Mouse (Mus musculus): ENCODE results near the gene Tsc22d4. TPM values are rescaled to one million over a fixed set of nuclear protein-coding genes. Genes with fewer than 3 reads are reported as not detected.
A peak's percentile ranks its signal among the peaks of the same experiment; 100 is the strongest.
"Not testable (repeated sequence)": the region's sequence is repeated elsewhere in the genome, so short reads cannot be mapped to it uniquely, and the experiment has no call there.

The Tsc22d4 gene
- 100 to 1,000 TPM; 118 to 156 TPM for total RNA-seq (2021)
- long read RNA-seq, experiment 1, transcript Tsc22d4-202 (5 exons, 3,983 nt): major isoform, 80 of 125 reads
- long read RNA-seq, experiment 1, partial matches to known transcripts: 30 of 125 reads
- long read RNA-seq, experiment 1, other reads (novel, unspliced or antisense): 11 of 125 reads
- long read RNA-seq, experiment 2, transcript Tsc22d4-205 (3 exons, 790 nt): minor isoform, 7 of 121 reads
- long read RNA-seq, experiment 2, transcript Tsc22d4-202 (5 exons, 3,983 nt): major isoform, 75 of 121 reads
- long read RNA-seq, experiment 2, partial matches to known transcripts: 25 of 121 reads
- long read RNA-seq, experiment 2, other reads (novel, unspliced or antisense): 10 of 121 reads

GRCm38 (mm10) chr5:137745214-137746171, at the start of gene Tsc22d4:
Gene Tsc22d4, plus strand, starts transcription at chr5:137745730.
- intact Hi-C loops (cut with DNase I; ENCODE audit: low total_unique reads): no loop called here
- DNase-seq: peak; percentile 92

DNA sequence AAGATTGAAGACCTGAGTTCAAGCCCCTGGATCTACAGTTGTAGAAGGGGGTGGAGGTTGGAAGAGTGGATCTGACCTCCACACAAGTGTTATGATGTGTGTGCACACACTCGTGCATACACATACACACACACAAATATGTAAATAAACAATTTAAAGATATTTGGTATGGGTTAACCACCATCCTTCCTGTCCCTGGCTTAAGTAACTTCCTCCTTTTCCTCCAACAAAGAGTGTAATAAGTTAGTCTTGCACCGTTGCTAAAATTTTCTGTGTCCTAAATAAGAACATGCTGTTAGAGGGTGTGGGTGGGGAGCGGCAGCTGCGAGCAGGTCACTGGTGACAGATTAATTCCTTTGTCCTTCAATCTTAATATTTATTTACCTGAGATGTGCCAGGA, 49.6 kb upstream of the Tsc22d4 start:
- intact Hi-C loops (cut with DNase I; ENCODE audit: low total_unique reads): no loop called here
- DNase-seq: no peak

- intact Hi-C loops (cut with DNase I; ENCODE audit: low total_unique reads): no loop called here
- DNase-seq: no peak
Observed at GRCm38 (mm10) chr5:137699080-137699479, 46.5 kb upstream of the Tsc22d4 start.

- intact Hi-C loops (cut with DNase I; ENCODE audit: low total_unique reads): no loop called here
- no peak for DNase-seq
Observed at GRCm38 (mm10) chr5:137699850-137700249, 45.7 kb upstream of the Tsc22d4 start.

DNA sequence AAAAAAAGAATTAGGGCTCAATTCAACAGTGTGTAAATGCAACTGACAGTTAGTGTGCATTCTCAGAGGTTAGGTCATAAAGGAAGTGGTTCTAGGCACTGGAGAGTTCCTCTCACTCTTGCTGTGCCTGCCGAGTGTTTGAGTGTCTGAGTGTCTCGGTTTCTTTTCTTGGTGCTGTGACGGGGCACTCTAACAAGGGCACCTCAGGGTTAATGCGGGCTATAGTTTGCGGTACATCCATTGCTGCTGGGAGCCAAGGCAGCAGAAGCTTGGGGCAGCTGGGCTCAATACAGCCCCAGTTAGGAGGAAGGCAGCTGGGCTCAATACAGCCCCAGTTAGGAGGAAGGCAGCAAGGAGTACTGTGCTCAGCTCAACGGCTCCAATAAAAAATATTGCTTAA, 40.3 kb upstream of the Tsc22d4 start:
- DNase-seq: no peak
- intact Hi-C loops (cut with DNase I; ENCODE audit: low total_unique reads): no loop called here

GRCm38 (mm10) chr5:137706913-137707633, 38.5 kb upstream of the Tsc22d4 start:
- peak; percentile 15 for DNase-seq
- intact Hi-C loops (cut with DNase I; ENCODE audit: low total_unique reads): no loop called here

- intact Hi-C loops (cut with DNase I; ENCODE audit: low total_unique reads): no loop called here
Observed at GRCm38 (mm10) chr5:137713454-137713853, 32.1 kb upstream of the Tsc22d4 start.

DNA sequence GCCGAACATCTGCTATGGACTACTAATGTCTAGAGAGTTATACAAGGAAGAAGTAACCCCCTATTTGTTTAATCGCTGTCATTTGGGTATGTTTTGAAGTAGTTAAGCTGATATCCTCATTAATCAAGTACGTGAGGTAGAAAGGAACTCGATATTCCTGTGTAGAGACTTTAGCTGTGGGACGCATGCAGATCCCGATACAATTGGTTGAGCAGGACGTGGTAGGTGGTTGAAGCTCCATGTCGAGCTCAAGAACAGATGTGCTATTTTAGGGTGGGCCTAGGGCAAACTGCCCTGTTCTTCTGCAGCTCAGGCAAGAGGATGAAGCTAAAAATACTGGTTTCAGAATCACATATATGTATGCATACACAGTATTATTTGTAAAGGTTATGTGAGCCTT, 29.8 kb upstream of the Tsc22d4 start:
- intact Hi-C loops (cut with DNase I; ENCODE audit: low total_unique reads): no loop called here

More at GRCm38 (mm10) chr5:137713454-137713853, 32.1 kb upstream of the Tsc22d4 start:
- DNase-seq: no peak

DNA sequence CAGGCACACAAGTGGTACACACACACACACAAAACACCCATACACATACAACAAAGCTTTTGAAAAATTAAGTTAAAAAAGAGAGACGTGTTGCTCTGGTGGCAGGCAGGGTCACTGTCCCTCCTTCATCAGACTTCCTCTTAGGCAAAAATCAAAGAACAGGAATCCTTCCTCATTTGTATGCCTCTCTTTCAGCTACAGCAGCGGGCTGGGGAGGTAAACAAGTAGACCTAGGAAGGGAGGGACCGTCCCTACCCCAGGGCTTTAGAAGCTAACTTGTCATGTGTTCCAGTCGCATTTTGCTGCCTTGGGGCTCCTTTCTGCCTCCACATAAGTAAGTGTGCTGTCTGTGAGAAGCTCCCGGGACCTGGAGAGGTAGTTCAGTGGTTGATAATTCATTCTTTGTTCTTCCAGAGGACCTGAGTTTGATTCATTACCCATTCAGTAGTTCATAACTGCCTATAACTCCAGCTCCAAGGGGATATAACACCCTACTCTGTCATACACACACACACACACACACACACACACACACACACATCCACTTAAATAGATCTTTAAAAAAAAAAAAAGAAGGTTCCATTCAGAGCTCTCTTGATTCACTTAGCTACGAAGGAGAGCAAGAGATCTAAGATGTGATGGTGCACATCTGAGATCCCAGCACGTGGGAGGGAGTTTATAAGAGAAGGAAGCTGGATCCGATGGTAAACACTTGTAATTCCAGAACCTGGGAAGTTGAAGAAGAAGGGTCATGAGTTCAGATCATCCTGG, 27.3 kb upstream of the Tsc22d4 start:
- DNase-seq: no peak
- intact Hi-C loops (cut with DNase I; ENCODE audit: low total_unique reads): no loop called here

More for the DNA sequence above, 29.8 kb upstream of the Tsc22d4 start:
- no peak for DNase-seq

- intact Hi-C loops (cut with DNase I; ENCODE audit: low total_unique reads): no loop called here
- DNase-seq: no peak
Observed at GRCm38 (mm10) chr5:137719088-137719487, 26.4 kb upstream of the Tsc22d4 start.

DNA sequence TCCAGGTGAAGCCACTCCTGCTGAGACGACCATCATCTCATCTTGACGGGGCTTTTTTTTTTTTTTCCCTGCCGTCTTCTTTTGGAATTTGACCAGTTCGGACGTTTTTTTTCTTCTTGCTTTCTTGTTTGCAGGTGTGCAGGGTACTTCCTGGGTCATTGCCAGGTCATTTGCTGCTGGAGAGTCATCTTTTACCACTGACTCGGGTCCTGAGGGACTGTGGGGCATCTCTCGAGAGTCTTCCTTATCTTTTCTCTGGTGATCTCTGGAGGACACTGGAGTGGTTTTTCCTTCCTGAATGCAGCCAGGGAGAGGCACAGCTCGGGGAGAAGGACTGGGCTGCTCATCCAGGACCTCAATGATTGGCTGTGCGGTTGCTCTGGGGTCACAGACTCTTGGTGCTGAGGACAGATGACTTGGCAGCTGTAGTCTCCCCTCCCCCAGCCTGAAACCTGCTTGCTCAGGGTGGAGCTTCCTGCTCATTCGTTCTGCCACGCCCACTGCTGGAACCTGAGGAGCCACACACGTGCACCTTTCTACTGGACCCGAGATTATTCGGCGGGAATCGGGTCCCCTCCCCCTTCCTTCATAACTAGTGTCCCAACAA, 24.9 kb upstream of the Tsc22d4 start:
- DNase-seq; intact Hi-C loops (cut with DNase I; ENCODE audit: low total_unique reads): not testable (repeated sequence)

- DNase-seq: no peak
- intact Hi-C loops (cut with DNase I; ENCODE audit: low total_unique reads): no loop called here
Observed at GRCm38 (mm10) chr5:137723840-137724239, 21.7 kb upstream of the Tsc22d4 start.

DNA sequence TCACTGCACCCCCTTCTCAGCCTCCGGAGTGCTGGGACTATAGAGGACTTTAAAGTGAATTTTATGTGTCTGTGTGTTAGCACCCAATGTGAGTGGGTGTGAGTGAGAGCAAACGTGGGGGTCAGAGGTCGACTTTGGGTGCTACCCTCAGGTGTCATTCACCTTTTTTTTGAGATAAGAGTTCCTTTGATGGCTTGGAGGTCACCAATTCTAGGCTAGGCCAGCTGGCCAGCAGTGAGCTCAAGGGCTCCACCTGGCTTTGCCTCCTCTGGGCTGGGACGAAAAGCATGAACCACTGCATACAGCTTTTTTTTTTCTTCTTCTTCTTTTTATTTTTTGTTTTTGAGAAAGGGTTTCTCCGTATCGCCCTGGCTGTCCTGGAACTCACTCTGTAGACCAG, 18.8 kb upstream of the Tsc22d4 start:
- intact Hi-C loops (cut with DNase I; ENCODE audit: low total_unique reads): no loop called here

GRCm38 (mm10) chr5:137733638-137734288, 11.8 kb upstream of the Tsc22d4 start:
- no peak for DNase-seq
- intact Hi-C loops (cut with DNase I; ENCODE audit: low total_unique reads): no loop called here

More for the DNA sequence above, 18.8 kb upstream of the Tsc22d4 start:
- DNase-seq: no peak

GRCm38 (mm10) chr5:137734289-137735061, 11.1 kb upstream of the Tsc22d4 start:
- intact Hi-C loops (cut with DNase I; ENCODE audit: low total_unique reads): no loop called here
- no peak for DNase-seq

GRCm38 (mm10) chr5:137737400-137737940, 8.1 kb upstream of the Tsc22d4 start:
- no peak for DNase-seq
- intact Hi-C loops (cut with DNase I; ENCODE audit: low total_unique reads): no loop called here

DNA sequence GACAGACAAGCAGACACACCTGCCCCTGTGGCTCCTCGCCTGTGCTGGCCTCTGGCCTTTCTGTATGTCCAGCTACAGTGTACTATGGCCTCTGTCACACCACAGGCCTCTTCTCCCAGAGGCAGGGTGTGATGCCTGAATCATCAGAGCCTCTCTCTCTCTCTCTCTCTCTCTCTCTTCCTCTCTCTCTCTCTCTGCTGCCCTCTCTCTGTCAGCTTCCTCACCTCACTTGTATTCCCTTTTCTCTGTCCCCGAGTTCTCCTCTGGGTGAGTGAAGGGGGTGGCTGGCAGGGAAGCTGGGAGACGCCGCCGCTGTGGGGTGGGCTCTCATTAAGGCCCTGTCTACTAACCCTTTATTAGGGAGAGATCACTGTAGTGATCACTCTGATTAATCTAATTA, 7.0 kb upstream of the Tsc22d4 start:
- DNase-seq: no peak
- intact Hi-C loops (cut with DNase I; ENCODE audit: low total_unique reads): no loop called here

Measured in gastrocnemius, postnatal 14 days (tissue).